Mouse (Mus musculus): Measurements from ENCODE around the gene Nrxn3.
A peak's percentile ranks its signal among the peaks of the same experiment; 100 is the strongest.

Nrxn3 gene

GRCm38 (mm10) chr12:89983399-89983798, 1260.7 kb downstream of the Nrxn3 start:
- no peak for DNase-seq

- DNase-seq = peak; percentile 19
These were observed 1263.5 kb downstream of the Nrxn3 start for GRCm38 (mm10) chr12:89986219-89986618.

GRCm38 (mm10) chr12:89993273-89993672, 1270.6 kb downstream of the Nrxn3 start:
- DNase-seq = no peak

GRCm38 (mm10) chr12:89995392-89995791, 1272.7 kb downstream of the Nrxn3 start:
- DNase-seq = no peak

GRCm38 (mm10) chr12:90010280-90010679, 1287.6 kb downstream of the Nrxn3 start:
- DNase-seq = no peak

GRCm38 (mm10) chr12:90013958-90014357, 1291.3 kb downstream of the Nrxn3 start:
- DNase-seq = no peak

GRCm38 (mm10) chr12:90027023-90027422, 1304.3 kb downstream of the Nrxn3 start:
- DNase-seq = peak; percentile 19

- DNase-seq = no peak
These were observed 1318.4 kb downstream of the Nrxn3 start for GRCm38 (mm10) chr12:90041038-90041437.

- no peak for DNase-seq
These were observed 1333.6 kb downstream of the Nrxn3 start for GRCm38 (mm10) chr12:90056256-90056655.

- DNase-seq = no peak
These were observed 1337.1 kb downstream of the Nrxn3 start for GRCm38 (mm10) chr12:90059786-90060185.

GRCm38 (mm10) chr12:90061312-90061711, 1338.6 kb downstream of the Nrxn3 start:
- DNase-seq = peak; percentile 7

- DNase-seq = no peak
These were observed 1339.5 kb downstream of the Nrxn3 start for GRCm38 (mm10) chr12:90062219-90062618.

- no peak for DNase-seq
These were observed 1340.8 kb downstream of the Nrxn3 start for GRCm38 (mm10) chr12:90063443-90063842.

- no peak for DNase-seq
These were observed 1363.2 kb downstream of the Nrxn3 start for GRCm38 (mm10) chr12:90085862-90086261.

GRCm38 (mm10) chr12:90095754-90096153, 1373.1 kb downstream of the Nrxn3 start:
- DNase-seq = no peak

- peak; percentile 5 for DNase-seq
These were observed 1390.7 kb downstream of the Nrxn3 start for GRCm38 (mm10) chr12:90113351-90113791.

GRCm38 (mm10) chr12:90131927-90132869, 1409.5 kb downstream of the Nrxn3 start:
- DNase-seq = peak; percentile 66

GRCm38 (mm10) chr12:90142011-90142410, 1419.3 kb downstream of the Nrxn3 start:
- no peak for DNase-seq

GRCm38 (mm10) chr12:90144247-90144646, 1421.6 kb downstream of the Nrxn3 start:
- DNase-seq = no peak

GRCm38 (mm10) chr12:90158131-90158772, 1435.6 kb downstream of the Nrxn3 start:
- DNase-seq = no peak

GRCm38 (mm10) chr12:90159911-90160310, 1437.2 kb downstream of the Nrxn3 start:
- DNase-seq = no peak

- no peak for DNase-seq
These were observed 1443.4 kb downstream of the Nrxn3 start for GRCm38 (mm10) chr12:90166118-90166517.

GRCm38 (mm10) chr12:90181566-90181965, 1458.9 kb downstream of the Nrxn3 start:
- no peak for DNase-seq

- no peak for DNase-seq
These were observed 1460.3 kb downstream of the Nrxn3 start for GRCm38 (mm10) chr12:90183021-90183420.
